Comparison of ENCODE assay signal across 20 mouse cellular contexts in genomic region chr17:32454997-32455396, GRCm38 (mm10). TPM values are rescaled to one million over a fixed set of nuclear protein-coding genes. Genes with fewer than 3 reads are reported as not detected.
DNase-seq lines count a peak whose midpoint lies in the region; ATAC-seq and TF ChIP-seq lines count a peak whose summit lies in the region.
"Had no signal": no experiment of that assay in that cellular context is flagged by ENCODE, and none has a peak within 500 bp of the region (broad histone marks: within the 10 kb centered on the region; RNA-seq: fewer than 3 reads in every experiment).

No protein-coding gene starts in this region.

- no peak overlapping the region for H3K4me2 ChIP-seq in liver, embryonic 11.5 days
- no peak overlapping the region for H3K4me2 ChIP-seq in midbrain, embryonic 11.5 days
- H3K4me2 ChIP-seq in forebrain, embryonic 15.5 days (replicated peaks) = no peak overlapping the region
- H3K4me2 ChIP-seq: embryonic facial prominence, embryonic 12.5 days; heart, embryonic 13.5 days; hindbrain, embryonic 12.5 days; intestine, embryonic 15.5 days; limb, embryonic 12.5 days; neural tube, embryonic 15.5 days had no signal

- H3K9me3 ChIP-seq in MEL (replicated peaks; ENCODE audit: insufficient read depth, low read length) = no peaks in the 10 kb centered on the region
- H3K9me3 ChIP-seq in liver, embryonic 11.5 days (ENCODE audit: control insufficient read depth, low read length) = no peaks in the 10 kb centered on the region
- H3K9me3 ChIP-seq in midbrain, embryonic 11.5 days (ENCODE audit: control insufficient read depth, low read length) = no peaks in the 10 kb centered on the region
- H3K9me3 ChIP-seq in forebrain, embryonic 15.5 days = no peaks in the 10 kb centered on the region
- H3K9me3 ChIP-seq: embryonic facial prominence, embryonic 12.5 days; heart, embryonic 13.5 days; hindbrain, embryonic 12.5 days; intestine, embryonic 15.5 days; limb, embryonic 12.5 days; neural tube, embryonic 15.5 days had no signal

- no peak overlapping the region for H3K27ac ChIP-seq in MEL (ENCODE audit: control insufficient read depth, low read depth, low read length)
- no peak overlapping the region for H3K27ac ChIP-seq in liver, embryonic 11.5 days (ENCODE audit: low read depth, low read length)
- no peak overlapping the region for H3K27ac ChIP-seq in midbrain, embryonic 11.5 days (ENCODE audit: low read depth, low read length)
- H3K27ac ChIP-seq in forebrain, embryonic 15.5 days (replicated peaks) = no peak overlapping the region
- H3K27ac ChIP-seq: embryonic facial prominence, embryonic 12.5 days; heart, embryonic 13.5 days; hindbrain, embryonic 12.5 days; intestine, embryonic 15.5 days; kidney, postnatal 0 days; layer of hippocampus, adult 2 months; limb, embryonic 12.5 days; neural tube, embryonic 15.5 days had no signal

- no peak for TF ChIP-seq RAD21 in MEL (IDR thresholded peaks at IDR 0.05; ENCODE audit: low read depth, low read length)

- TF ChIP-seq EP300 in MEL (IDR thresholded peaks at IDR 0.05; ENCODE audit: low read depth in 1 of 2, low read length in 2 of 2) = no peak

- ATAC-seq in liver, embryonic 11.5 days (replicated peaks; ENCODE audit: low FRiP score) = peak; percentile 73; the same call in 1 of the 2 replicates
- ATAC-seq in midbrain, embryonic 11.5 days (ENCODE audit: low FRiP score) = no peak
- no peak for ATAC-seq in megakaryocyte, adult 5-6 weeks (ENCODE audit: poor library complexity, severe bottlenecking)
- no peak for ATAC-seq in forebrain, embryonic 15.5 days (replicated peaks)
- ATAC-seq: activated CD4-positive, CD25-positive, alpha-beta regulatory T cell, adult 4 months; intestine, embryonic 15.5 days had no signal

- H3K4me1 ChIP-seq in lung, adult 2 months (ENCODE audit: control insufficient read depth, insufficient read depth, low read length) = no peaks in the 10 kb centered on the region
- H3K4me1 ChIP-seq in MEL (ENCODE audit: control insufficient read depth in 1 of 2, insufficient read depth in 2 of 2, low read length in 2 of 2) = peaks cover 0 to 7% of the 10 kb centered on the region in 2 experiments; a peak in 2 of 4 replicates
- H3K4me1 ChIP-seq in liver, embryonic 11.5 days (replicated peaks; ENCODE audit: control insufficient read depth, insufficient read depth, low read length) = peaks cover 4% of the 10 kb centered on the region
- H3K4me1 ChIP-seq in midbrain, embryonic 11.5 days (ENCODE audit: control insufficient read depth, insufficient read depth, low read length) = peaks cover 5% of the 10 kb centered on the region; the same call in 1 of the 2 replicates
- H3K4me1 ChIP-seq in forebrain, embryonic 15.5 days = peaks cover 7% of the 10 kb centered on the region

- H3K36me3 ChIP-seq in MEL (ENCODE audit: control insufficient read depth in 1 of 2, insufficient read depth in 2 of 2, low read length in 2 of 2) = no peaks in the 10 kb centered on the region; a peak in 1 of 4 replicates
- no peaks in the 10 kb centered on the region for H3K36me3 ChIP-seq in liver, embryonic 11.5 days (ENCODE audit: control insufficient read depth, insufficient read depth, low read length)
- no peaks in the 10 kb centered on the region for H3K36me3 ChIP-seq in midbrain, embryonic 11.5 days (ENCODE audit: control insufficient read depth, insufficient read depth, low read length)
- H3K36me3 ChIP-seq in forebrain, embryonic 15.5 days = no peaks in the 10 kb centered on the region
- H3K36me3 ChIP-seq: embryonic facial prominence, embryonic 12.5 days; heart, embryonic 13.5 days; hindbrain, embryonic 12.5 days; intestine, embryonic 15.5 days; limb, embryonic 12.5 days; neural tube, embryonic 15.5 days had no signal

- H3K9ac ChIP-seq in MEL (ENCODE audit: control insufficient read depth, low read depth, low read length, poor library complexity, severe bottlenecking) = no peak overlapping the region
- no peak overlapping the region for H3K9ac ChIP-seq in liver, embryonic 11.5 days (ENCODE audit: low read depth, low read length)
- H3K9ac ChIP-seq in midbrain, embryonic 11.5 days (ENCODE audit: low read length) = no peak overlapping the region
- no peak overlapping the region for H3K9ac ChIP-seq in forebrain, embryonic 15.5 days (replicated peaks)
- H3K9ac ChIP-seq: embryonic facial prominence, embryonic 12.5 days; heart, embryonic 13.5 days; hindbrain, embryonic 12.5 days; intestine, embryonic 15.5 days; limb, embryonic 12.5 days; neural tube, embryonic 15.5 days had no signal

- TF ChIP-seq POLR2A in lung, adult 2 months (IDR thresholded peaks at IDR 0.05; ENCODE audit: borderline replicate concordance, extremely low read depth, low read depth, low read length) = no peak
- no peak for TF ChIP-seq POLR2A in MEL (IDR thresholded peaks at IDR 0.05; ENCODE audit: control insufficient read depth in 1 of 2, insufficient read depth in 1 of 2, low read depth in 1 of 2, low read length in 2 of 2, poor library complexity in 1 of 2)

- 0 out of 4 replicates have a peak, but pooled peaks cover 0 to under 1% of the 10 kb centered on the region in 2 experiments for H3K27me3 ChIP-seq in MEL (ENCODE audit: control insufficient read depth in 1 of 2, insufficient read depth in 2 of 2, low read length in 2 of 2)
- peaks cover 13% of the 10 kb centered on the region; the same call in 1 of the 2 replicates for H3K27me3 ChIP-seq in liver, embryonic 11.5 days (replicated peaks; ENCODE audit: control insufficient read depth, insufficient read depth, low read length)
- H3K27me3 ChIP-seq in midbrain, embryonic 11.5 days (ENCODE audit: control insufficient read depth, insufficient read depth, low read length) = no peaks in the 10 kb centered on the region
- 0 out of 2 replicates have a peak, but pooled peaks cover 10% of the 10 kb centered on the region for H3K27me3 ChIP-seq in forebrain, embryonic 15.5 days

- peak; percentile 42 to 61 for DNase-seq in lung, adult 18-20 months
- DNase-seq in lung, adult 2 months = no peak
- DNase-seq in MEL (ENCODE audit: low read depth, low spot score) = peak; percentile 27
- DNase-seq in liver, embryonic 11.5 days (ENCODE audit: low spot score) = no peak
- DNase-seq in spleen, postnatal 10 days (ENCODE audit: low spot score in 2 of 2) = peak; percentile 20 to 45
- DNase-seq in midbrain, embryonic 11.5 days (ENCODE audit: low spot score, missing footprints) = no peak
- DNase-seq: adrenal gland, postnatal 36 days; cerebellum, postnatal 36 days had no signal

- H3K4me3 ChIP-seq in lung, adult 2 months (replicated peaks; ENCODE audit: extremely low read depth, low read depth, low read length) = no peak overlapping the region
- H3K4me3 ChIP-seq in MEL (ENCODE audit: control insufficient read depth in 1 of 2, insufficient read depth in 1 of 2, low read depth in 2 of 2, low read length in 2 of 2) = no peak overlapping the region
- no peak overlapping the region for H3K4me3 ChIP-seq in liver, embryonic 11.5 days (ENCODE audit: low read depth, low read length)
- H3K4me3 ChIP-seq in midbrain, embryonic 11.5 days (ENCODE audit: low read depth, low read length) = no peak overlapping the region
- H3K4me3 ChIP-seq in forebrain, embryonic 15.5 days = no peak overlapping the region
- H3K4me3 ChIP-seq: embryonic facial prominence, embryonic 12.5 days; heart, embryonic 13.5 days; hindbrain, embryonic 12.5 days; intestine, embryonic 15.5 days; layer of hippocampus, adult 2 months; limb, embryonic 12.5 days; neural tube, embryonic 15.5 days had no signal

- 34% methylated on average over 2 of the region's 2 CpGs for WGBS in lung, adult 2 months
- WGBS in liver, embryonic 11.5 days = 21% methylated on average over 2 of the region's 2 CpGs
- WGBS in midbrain, embryonic 11.5 days = 56% methylated on average over 2 of the region's 2 CpGs
- 61% methylated on average over 2 of the region's 2 CpGs for WGBS in forebrain, embryonic 15.5 days

- TF ChIP-seq CTCF in lung, adult 2 months (IDR thresholded peaks at IDR 0.05; ENCODE audit: insufficient read depth, low read length) = no peak
- TF ChIP-seq CTCF in MEL (IDR thresholded peaks at IDR 0.05 in 2 of 3, conservative IDR thresholded peaks at IDR 0.05 in 1 of 3; ENCODE audit: control insufficient read depth in 1 of 3, insufficient read depth in 1 of 3, low read depth in 2 of 3, low read length in 3 of 3, poor library complexity in 1 of 3, severe bottlenecking in 1 of 3) = no peak

- no peaks in the 10 kb centered on the region for H3K79me2 ChIP-seq in MEL (ENCODE audit: control insufficient read depth, insufficient read depth, low read length, poor library complexity)

RNA-seq across cellular contexts. Expression of gene Cyp4f39, which starts 2.5 kb away (rescaled TPM):
- polyA plus RNA-seq in lung, adult 2 months (2012; rRNA removed) = 4.0 and 18.7 TPM in 2 replicates
- total RNA-seq in MEL (2012; rRNA removed) = not detected in 2 replicates
- polyA plus RNA-seq in MEL (2012; ENCODE audit: insufficient read depth in 1 of 2, insufficient read length in 2 of 2, low read depth in 1 of 2, low replicate concordance in 2 of 2, missing spikeins in 1 of 2) = not detected
- polyA plus RNA-seq in liver, embryonic 11.5 days (2014; fragmentation: Nextera tagmentation; extraction: Ambion mirVana) = 0.15 and 0.27 TPM in 2 replicates
- 0.26 and 0.42 TPM in 2 replicates for polyA plus RNA-seq in midbrain, embryonic 11.5 days (2014; fragmentation: Nextera tagmentation; extraction: Ambion mirVana)
- total RNA-seq in megakaryocyte, adult 5-6 weeks (2015) = not detected in 2 replicates
- total RNA-seq in megakaryocyte, adult 5-6 weeks (2017) = not detected in 2 replicates
- polyA plus RNA-seq in forebrain, embryonic 15.5 days (2015; fragmentation: Nextera tagmentation; extraction: Ambion mirVana) = 0.23 TPM in 1 of 2 replicates, not detected in the other
- total RNA-seq: adrenal gland, postnatal 36 days; layer of hippocampus, adult 2 months; left cerebral cortex, adult 8-10 months had no signal
- polyA plus RNA-seq: limb, embryonic 12.5 days had no signal

RNA-seq across cellular contexts. Expression of gene Pglyrp2, which starts 31.0 kb away (rescaled TPM):
- 3.6 and 3.9 TPM in 2 replicates for polyA plus RNA-seq in lung, adult 2 months (2012; rRNA removed)
- total RNA-seq in MEL (2012; rRNA removed) = 1.8 and 2.5 TPM in 2 replicates
- polyA plus RNA-seq in MEL (2012; ENCODE audit: insufficient read depth in 1 of 2, insufficient read length in 2 of 2, low read depth in 1 of 2, low replicate concordance in 2 of 2, missing spikeins in 1 of 2) = 1 to 10 TPM in 1 of 2 experiments, not detected in 1; 3.5 TPM
- 1.8 and 2.2 TPM in 2 replicates for polyA plus RNA-seq in liver, embryonic 11.5 days (2014; fragmentation: Nextera tagmentation; extraction: Ambion mirVana)
- polyA plus RNA-seq in midbrain, embryonic 11.5 days (2014; fragmentation: Nextera tagmentation; extraction: Ambion mirVana) = not detected in 2 replicates
- 1.7 and 2.0 TPM in 2 replicates for total RNA-seq in megakaryocyte, adult 5-6 weeks (2015)
- total RNA-seq in megakaryocyte, adult 5-6 weeks (2017) = 1.4 and 2.2 TPM in 2 replicates
- not detected in 2 replicates for polyA plus RNA-seq in forebrain, embryonic 15.5 days (2015; fragmentation: Nextera tagmentation; extraction: Ambion mirVana)
- total RNA-seq: layer of hippocampus, adult 2 months; left cerebral cortex, adult 8-10 months had no signal
- polyA plus RNA-seq: kidney, postnatal 0 days; limb, embryonic 12.5 days; neural tube, embryonic 15.5 days had no signal

RNA-seq across cellular contexts. Expression of gene Cyp4f17, which starts 50.9 kb away (rescaled TPM):
- polyA plus RNA-seq in lung, adult 2 months (2012; rRNA removed) = 7.8 and 16.8 TPM in 2 replicates
- total RNA-seq in MEL (2012; rRNA removed) = 0.42 and 0.52 TPM in 2 replicates
- polyA plus RNA-seq in MEL (2012; ENCODE audit: insufficient read depth in 1 of 2, insufficient read length in 2 of 2, low read depth in 1 of 2, low replicate concordance in 2 of 2, missing spikeins in 1 of 2) = 1 to 10 TPM in 1 of 2 experiments, not detected in 1; 1.8 TPM
- 1.5 and 2.2 TPM in 2 replicates for polyA plus RNA-seq in liver, embryonic 11.5 days (2014; fragmentation: Nextera tagmentation; extraction: Ambion mirVana)
- polyA plus RNA-seq in midbrain, embryonic 11.5 days (2014; fragmentation: Nextera tagmentation; extraction: Ambion mirVana) = 4.4 and 4.8 TPM in 2 replicates
- total RNA-seq in megakaryocyte, adult 5-6 weeks (2015) = 0.36 and 0.38 TPM in 2 replicates
- total RNA-seq in megakaryocyte, adult 5-6 weeks (2017) = 0.66 and 0.98 TPM in 2 replicates
- 7.8 and 8.4 TPM in 2 replicates for polyA plus RNA-seq in forebrain, embryonic 15.5 days (2015; fragmentation: Nextera tagmentation; extraction: Ambion mirVana)

RNA-seq across cellular contexts. Expression of gene Rasal3, which starts 51.6 kb away (rescaled TPM):
- polyA plus RNA-seq in lung, adult 2 months (2012; rRNA removed) = 13.3 and 17.4 TPM in 2 replicates
- 0.04 TPM in 1 of 2 replicates, not detected in the other for total RNA-seq in MEL (2012; rRNA removed)
- under 1 TPM in 1 of 2 experiments, not detected in 1; 0.04 TPM for polyA plus RNA-seq in MEL (2012; ENCODE audit: insufficient read depth in 1 of 2, insufficient read length in 2 of 2, low read depth in 1 of 2, low replicate concordance in 2 of 2, missing spikeins in 1 of 2)
- 7.5 and 8.7 TPM in 2 replicates for polyA plus RNA-seq in liver, embryonic 11.5 days (2014; fragmentation: Nextera tagmentation; extraction: Ambion mirVana)
- polyA plus RNA-seq in midbrain, embryonic 11.5 days (2014; fragmentation: Nextera tagmentation; extraction: Ambion mirVana) = 0.52 and 0.70 TPM in 2 replicates
- 52.9 and 54.4 TPM in 2 replicates for total RNA-seq in megakaryocyte, adult 5-6 weeks (2015)
- 19.5 and 25.7 TPM in 2 replicates for total RNA-seq in megakaryocyte, adult 5-6 weeks (2017)
- 0.56 and 0.64 TPM in 2 replicates for polyA plus RNA-seq in forebrain, embryonic 15.5 days (2015; fragmentation: Nextera tagmentation; extraction: Ambion mirVana)

Comparison
In these comparisons a context has a peak if more than half of its experiments do, and no peak if none do; other contexts are left out.
1. DNase-seq: peak in lung, adult 18-20 months (2 of 2), MEL (single experiment) and spleen, postnatal 10 days (2 of 2); none in lung, adult 2 months (single experiment), liver, embryonic 11.5 days (single experiment) and midbrain, embryonic 11.5 days (single experiment).